Comparison of ENCODE assay signal across 28 mouse cellular contexts in genomic region chr3:84631586-84631985, GRCm38 (mm10). TPM values are rescaled to one million over a fixed set of nuclear protein-coding genes. Genes with fewer than 3 reads are reported as not detected.
DNase-seq lines count a peak whose midpoint lies in the region; ATAC-seq and TF ChIP-seq lines count a peak whose summit lies in the region.
"Had no signal": no experiment of that assay in that cellular context is flagged by ENCODE, and none has a peak within 500 bp of the region (broad histone marks: within the 10 kb centered on the region; RNA-seq: fewer than 3 reads in every experiment).

No protein-coding gene starts in this region.

- TF ChIP-seq CTCF in liver, embryonic 14.5 days (IDR thresholded peaks at IDR 0.05; ENCODE audit: low read depth), result peak; percentile 18; the same call in 1 of the 2 replicates
- TF ChIP-seq CTCF in E14TG2a.4 (conservative IDR thresholded peaks at IDR 0.05; ENCODE audit: low read length), result peak; percentile 23

- no peak overlapping the region for H3K4me3 ChIP-seq in liver, embryonic 14.5 days (ENCODE audit: insufficient read depth in 1 of 2, low read depth in 2 of 2, low read length in 2 of 2)
- no peak overlapping the region for H3K4me3 ChIP-seq in liver, embryonic 12.5 days
- no peak overlapping the region for H3K4me3 ChIP-seq in E14TG2a.4 (replicated peaks; ENCODE audit: low read length)
- no peak overlapping the region for H3K4me3 ChIP-seq in intestine, embryonic 16.5 days (ENCODE audit: low read length)
- H3K4me3 ChIP-seq: embryonic facial prominence, embryonic 10.5 days; embryonic facial prominence, embryonic 12.5 days; forebrain, embryonic 13.5 days; forebrain, embryonic 15.5 days had no signal

- no peak for ATAC-seq in liver, embryonic 14.5 days (ENCODE audit: insufficient read depth)
- ATAC-seq in liver, embryonic 12.5 days, result no peak
- ATAC-seq in intestine, embryonic 16.5 days, result no peak
- ATAC-seq: activated CD4-positive, CD25-positive, alpha-beta regulatory T cell, adult 4 months; forebrain, embryonic 13.5 days; forebrain, embryonic 15.5 days; forebrain, postnatal 0 days; Patski had no signal

- WGBS in liver, embryonic 14.5 days (ENCODE audit: insufficient replicate concordance), result 73% methylated on average over 9 of the region's 9 CpGs
- WGBS in liver, embryonic 12.5 days (ENCODE audit: insufficient replicate concordance), result 79% methylated on average over 9 of the region's 9 CpGs
- 95% methylated on average over 9 of the region's 9 CpGs for WGBS in intestine, embryonic 16.5 days

- H3K4me1 ChIP-seq in liver, embryonic 14.5 days (replicated peaks; ENCODE audit: control insufficient read depth in 2 of 2, insufficient read depth in 2 of 2, low read length in 1 of 2), result no peaks in the 10 kb centered on the region
- no peaks in the 10 kb centered on the region for H3K4me1 ChIP-seq in liver, embryonic 12.5 days
- peaks cover 37% of the 10 kb centered on the region for H3K4me1 ChIP-seq in E14TG2a.4 (replicated peaks; ENCODE audit: low read depth, low read length)
- no peaks in the 10 kb centered on the region for H3K4me1 ChIP-seq in intestine, embryonic 16.5 days (ENCODE audit: control insufficient read depth, insufficient read depth, low read length)
- H3K4me1 ChIP-seq: embryonic facial prominence, embryonic 12.5 days; forebrain, embryonic 13.5 days; forebrain, embryonic 15.5 days had no signal

- H3K36me3 ChIP-seq in liver, embryonic 14.5 days (replicated peaks; ENCODE audit: control insufficient read depth, insufficient read depth, low read depth), result no peaks in the 10 kb centered on the region
- H3K36me3 ChIP-seq in liver, embryonic 12.5 days, result no peaks in the 10 kb centered on the region
- H3K36me3 ChIP-seq in E14TG2a.4 (ENCODE audit: insufficient read depth, low read length), result no peaks in the 10 kb centered on the region
- no peaks in the 10 kb centered on the region for H3K36me3 ChIP-seq in intestine, embryonic 16.5 days (ENCODE audit: control insufficient read depth, insufficient read depth, low read length)
- H3K36me3 ChIP-seq: embryonic facial prominence, embryonic 10.5 days; embryonic facial prominence, embryonic 12.5 days; forebrain, embryonic 15.5 days had no signal

- H3K27me3 ChIP-seq in liver, embryonic 14.5 days (ENCODE audit: control insufficient read depth, insufficient read depth, low read length), result no peaks in the 10 kb centered on the region
- no peaks in the 10 kb centered on the region for H3K27me3 ChIP-seq in liver, embryonic 12.5 days (replicated peaks)
- H3K27me3 ChIP-seq in E14TG2a.4 (ENCODE audit: insufficient read depth, low read length), result no peaks in the 10 kb centered on the region
- H3K27me3 ChIP-seq in intestine, embryonic 16.5 days (replicated peaks; ENCODE audit: control insufficient read depth, insufficient read depth, low read length), result no peaks in the 10 kb centered on the region
- H3K27me3 ChIP-seq: embryonic facial prominence, embryonic 12.5 days; forebrain, embryonic 13.5 days; forebrain, embryonic 15.5 days; Patski had no signal

- H3K9me3 ChIP-seq in liver, embryonic 14.5 days (ENCODE audit: control insufficient read depth, low read length), result no peaks in the 10 kb centered on the region
- no peaks in the 10 kb centered on the region for H3K9me3 ChIP-seq in liver, embryonic 12.5 days (replicated peaks)
- no peaks in the 10 kb centered on the region for H3K9me3 ChIP-seq in E14TG2a.4 (ENCODE audit: low read length)
- H3K9me3 ChIP-seq in intestine, embryonic 16.5 days (ENCODE audit: control insufficient read depth, low read length), result no peaks in the 10 kb centered on the region
- H3K9me3 ChIP-seq: embryonic facial prominence, embryonic 10.5 days; embryonic facial prominence, embryonic 12.5 days; forebrain, embryonic 13.5 days; forebrain, embryonic 15.5 days had no signal

- intact Hi-C loops in gastrocnemius, postnatal 14 days (cut with DNase I; ENCODE audit: low total_unique reads), result no loop called here

- H3K4me2 ChIP-seq in liver, embryonic 14.5 days (ENCODE audit: low read depth), result no peak overlapping the region
- H3K4me2 ChIP-seq in liver, embryonic 12.5 days, result no peak overlapping the region
- H3K4me2 ChIP-seq in intestine, embryonic 16.5 days (ENCODE audit: low read depth, low read length), result no peak overlapping the region
- H3K4me2 ChIP-seq: embryonic facial prominence, embryonic 12.5 days; forebrain, embryonic 13.5 days; forebrain, embryonic 15.5 days had no signal

- no peak for DNase-seq in liver, embryonic 14.5 days (ENCODE audit: low read depth in 3 of 3, low spot score in 3 of 3)
- DNase-seq in ES-CJ7 (ENCODE audit: low read depth, low spot score) (peak; percentile 63), R1 (ENCODE audit: low read depth, low spot score) (peak; percentile 83)
- DNase-seq in gastrocnemius, postnatal 14 days, result no peak
- no peak for DNase-seq in thymus, postnatal 14 days
- DNase-seq: adrenal gland, adult 8-10 months; adrenal gland, postnatal 14 days; adrenal gland, postnatal 36 days; cerebellum, adult 11-12 months; cerebellum, adult 8-10 months; cerebellum, adult 9-11 months; cerebellum, postnatal 14 days; cerebellum, postnatal 36 days; forebrain, postnatal 0 days had no signal

- no peak for TF ChIP-seq EP300 in liver, embryonic 14.5 days (IDR thresholded peaks at IDR 0.05; ENCODE audit: low read depth)

- H3K27ac ChIP-seq in liver, embryonic 14.5 days, result no peak overlapping the region
- H3K27ac ChIP-seq in liver, embryonic 12.5 days, result no peak overlapping the region
- H3K27ac ChIP-seq in intestine, embryonic 16.5 days (ENCODE audit: low read length), result no peak overlapping the region
- H3K27ac ChIP-seq: embryonic facial prominence, embryonic 10.5 days; embryonic facial prominence, embryonic 12.5 days; forebrain, embryonic 13.5 days; forebrain, embryonic 15.5 days had no signal

- no peak overlapping the region for H3K9ac ChIP-seq in liver, embryonic 14.5 days (replicated peaks)
- no peak overlapping the region for H3K9ac ChIP-seq in liver, embryonic 12.5 days
- no peak overlapping the region for H3K9ac ChIP-seq in intestine, embryonic 16.5 days (ENCODE audit: low read depth, low read length)
- H3K9ac ChIP-seq: embryonic facial prominence, embryonic 12.5 days; forebrain, embryonic 13.5 days; forebrain, embryonic 15.5 days; forebrain, postnatal 0 days had no signal

RNA-seq across cellular contexts. Expression of gene Tmem154, which starts 34.4 kb away (rescaled TPM):
- 0.41 and 0.63 TPM in 2 replicates for polyA plus RNA-seq in liver, embryonic 14.5 days (2012; rRNA removed)
- 1.2 and 1.3 TPM in 2 replicates for polyA plus RNA-seq in liver, embryonic 14.5 days (2014; fragmentation: Nextera tagmentation; extraction: Ambion mirVana)
- 0.55 and 0.81 TPM in 2 replicates for polyA plus RNA-seq in liver, embryonic 12.5 days (2016; fragmentation: Nextera tagmentation; extraction: Ambion mirVana)
- polyA plus RNA-seq in intestine, embryonic 16.5 days (2015; fragmentation: Nextera tagmentation; extraction: Ambion mirVana), result 1.2 and 1.3 TPM in 2 replicates
- 1 to 10 TPM; 1.4 to 2.1 TPM for total RNA-seq in gastrocnemius, postnatal 14 days (2021)

RNA-seq across cellular contexts. Expression of gene Tigd4, which starts 38.2 kb away (rescaled TPM):
- polyA plus RNA-seq in liver, embryonic 14.5 days (2012; rRNA removed), result not detected in 2 replicates
- not detected in 2 replicates for polyA plus RNA-seq in liver, embryonic 14.5 days (2014; fragmentation: Nextera tagmentation; extraction: Ambion mirVana)
- 0.04 TPM in 1 of 2 replicates, not detected in the other for polyA plus RNA-seq in liver, embryonic 12.5 days (2016; fragmentation: Nextera tagmentation; extraction: Ambion mirVana)
- polyA plus RNA-seq in intestine, embryonic 16.5 days (2015; fragmentation: Nextera tagmentation; extraction: Ambion mirVana), result not detected in 2 replicates
- total RNA-seq in gastrocnemius, postnatal 14 days (2021), result 10 to 100 TPM; 11.1 to 14.2 TPM
- total RNA-seq: adrenal gland, adult 18-20 months; adrenal gland, postnatal 14 days; adrenal gland, postnatal 36 days; common myeloid progenitor, adult 5-6 weeks; ES-E14; forebrain, postnatal 0 days had no signal
- polyA plus RNA-seq: activated CD4-positive, CD25-positive, alpha-beta regulatory T cell, adult 4 months; C2C12; forebrain, embryonic 11.5 days; forebrain, embryonic 13.5 days; forebrain, postnatal 0 days had no signal

RNA-seq across cellular contexts. Expression of gene Arfip1, which starts 49.2 kb away (rescaled TPM):
- 3.7 and 5.3 TPM in 2 replicates for polyA plus RNA-seq in liver, embryonic 14.5 days (2012; rRNA removed)
- polyA plus RNA-seq in liver, embryonic 14.5 days (2014; fragmentation: Nextera tagmentation; extraction: Ambion mirVana), result 10.9 and 12.0 TPM in 2 replicates
- polyA plus RNA-seq in liver, embryonic 12.5 days (2016; fragmentation: Nextera tagmentation; extraction: Ambion mirVana), result 16.5 and 16.9 TPM in 2 replicates
- polyA plus RNA-seq in intestine, embryonic 16.5 days (2015; fragmentation: Nextera tagmentation; extraction: Ambion mirVana), result 49.0 and 50.8 TPM in 2 replicates
- 10 to 100 TPM; 14.0 to 17.4 TPM for total RNA-seq in gastrocnemius, postnatal 14 days (2021)

Comparison
In these comparisons a context has a peak if more than half of its experiments do, and no peak if none do; other contexts are left out.
1. DNase-seq: peak in ES-CJ7 (single experiment) and R1 (single experiment); none in liver, embryonic 14.5 days (0 of 3), gastrocnemius, postnatal 14 days (single experiment) and thymus, postnatal 14 days (single experiment).